Mouse (Mus musculus): ENCODE data around the gene Scarb2.

Gene Scarb2

GRCm38 (mm10) chr5:92495291-92495690 is 11.3 kb downstream of the Scarb2 start:
- no peak for DNase-seq (ENCODE audit: low read depth, low spot score)

DNA sequence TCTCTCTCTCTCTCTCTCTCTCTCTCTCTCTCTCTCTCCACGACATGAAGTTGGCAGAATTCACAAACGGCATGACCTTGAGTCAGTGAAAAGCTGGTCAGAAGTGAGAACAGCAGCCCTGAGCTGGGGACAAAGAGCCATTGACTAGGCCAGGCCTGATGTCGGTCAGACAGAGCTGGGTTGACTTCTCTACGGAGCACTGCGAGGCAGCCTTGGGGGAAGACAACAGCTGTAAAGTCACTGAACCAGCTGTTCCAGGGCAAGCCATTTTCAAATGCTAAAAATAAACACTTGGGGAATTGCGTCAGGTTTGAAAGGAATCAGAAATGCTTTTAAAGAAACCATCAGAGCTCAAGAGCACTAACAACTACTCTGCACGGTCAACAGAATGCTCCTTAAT is 13.2 kb downstream of the Scarb2 start:
- no peak for DNase-seq (ENCODE audit: low read depth, low spot score)

DNA sequence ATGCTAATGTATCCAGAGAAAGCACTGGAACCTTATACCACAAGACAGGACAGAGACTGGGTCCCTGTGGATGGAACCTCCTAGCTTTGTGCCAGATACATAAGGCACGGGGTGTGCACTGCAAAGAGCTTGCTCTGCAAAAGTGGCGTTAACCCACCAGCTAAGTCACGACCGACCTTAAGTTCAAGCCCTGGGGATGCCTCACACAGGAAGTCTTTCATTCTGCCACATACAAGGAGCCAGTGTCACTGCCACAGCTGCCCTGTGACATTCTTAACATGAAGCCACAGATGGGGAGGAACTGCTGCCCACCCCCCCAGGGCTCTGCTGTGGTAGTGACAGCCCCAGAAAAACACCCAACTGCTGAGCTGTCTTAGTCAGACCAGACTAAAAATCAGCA is 15.9 kb downstream of the Scarb2 start:
- DNase-seq (ENCODE audit: low read depth, low spot score), result peak; percentile 71

- no peak for DNase-seq (ENCODE audit: low read depth, low spot score)
Measured at GRCm38 (mm10) chr5:92490304-92490703, 16.3 kb downstream of the Scarb2 start.

- DNase-seq (ENCODE audit: low read depth, low spot score), result no peak
Measured at GRCm38 (mm10) chr5:92489503-92489902, 17.1 kb downstream of the Scarb2 start.

GRCm38 (mm10) chr5:92488961-92489360 is 17.7 kb downstream of the Scarb2 start:
- no peak for DNase-seq (ENCODE audit: low read depth, low spot score)

DNA sequence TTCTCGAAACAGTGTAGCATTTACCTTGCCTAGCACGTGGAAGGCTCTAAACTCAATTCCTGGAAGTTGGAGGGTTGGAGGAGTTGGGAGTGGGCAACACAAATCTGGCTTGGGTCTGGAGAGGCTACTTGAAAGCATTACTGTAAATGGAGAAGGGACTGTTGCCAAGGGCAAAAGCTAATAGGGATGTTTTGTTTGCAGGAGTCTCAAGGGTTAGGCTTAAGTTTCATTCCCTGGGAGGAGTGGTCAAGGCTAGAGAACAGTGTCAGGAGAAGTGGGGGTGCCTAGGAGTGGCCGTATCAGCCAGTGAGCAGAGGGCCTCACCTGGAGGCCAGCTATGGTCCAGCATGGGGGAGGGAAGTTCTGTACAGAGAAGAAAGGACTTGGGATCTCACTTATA is 18.2 kb downstream of the Scarb2 start:
- DNase-seq (ENCODE audit: low read depth, low spot score), result no peak

DNA sequence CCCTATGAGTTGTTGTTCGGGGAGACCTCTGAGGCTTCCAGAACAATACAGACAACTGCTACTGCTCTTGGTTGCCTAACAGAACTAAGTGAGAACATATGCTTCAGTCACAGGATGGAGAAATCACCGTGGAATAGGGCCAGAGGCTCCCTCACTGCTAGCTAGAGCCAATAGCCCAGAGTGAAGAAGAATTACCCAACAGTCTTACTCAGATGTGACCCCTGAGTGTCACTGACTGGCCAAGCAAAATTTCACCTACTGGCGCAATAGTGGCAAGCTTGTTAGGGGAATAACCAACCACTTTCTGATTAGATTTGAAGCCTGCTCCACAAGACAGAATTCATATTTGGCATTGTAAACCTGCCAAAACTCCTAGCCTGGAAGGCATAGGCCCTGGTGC is 19.9 kb downstream of the Scarb2 start:
- DNase-seq (ENCODE audit: low read depth, low spot score), result no peak

- DNase-seq (ENCODE audit: low read depth, low spot score), result peak; percentile 75
Measured at GRCm38 (mm10) chr5:92484880-92485279, 21.8 kb downstream of the Scarb2 start.

DNA sequence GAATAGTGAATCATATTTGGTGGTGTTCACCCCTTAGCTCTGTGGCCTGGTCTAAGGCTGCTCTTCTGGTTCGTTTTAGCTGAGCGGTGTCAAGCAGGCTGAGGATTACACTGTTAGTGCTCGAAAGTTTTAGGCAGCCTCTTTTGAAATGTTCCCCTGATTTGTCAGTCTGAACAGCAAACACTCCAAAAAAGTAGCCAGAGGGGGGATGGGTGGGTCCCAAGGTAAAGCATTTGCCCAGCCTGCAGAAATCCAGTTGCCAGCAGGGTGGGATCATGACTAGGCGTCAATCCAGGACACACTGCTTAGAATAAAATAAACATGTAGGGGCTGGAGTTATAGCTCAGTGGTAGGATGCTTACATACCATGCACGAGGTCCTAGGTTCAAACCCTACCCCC is 33.8 kb downstream of the Scarb2 start:
- DNase-seq (ENCODE audit: low read depth, low spot score), result no peak

DNA sequence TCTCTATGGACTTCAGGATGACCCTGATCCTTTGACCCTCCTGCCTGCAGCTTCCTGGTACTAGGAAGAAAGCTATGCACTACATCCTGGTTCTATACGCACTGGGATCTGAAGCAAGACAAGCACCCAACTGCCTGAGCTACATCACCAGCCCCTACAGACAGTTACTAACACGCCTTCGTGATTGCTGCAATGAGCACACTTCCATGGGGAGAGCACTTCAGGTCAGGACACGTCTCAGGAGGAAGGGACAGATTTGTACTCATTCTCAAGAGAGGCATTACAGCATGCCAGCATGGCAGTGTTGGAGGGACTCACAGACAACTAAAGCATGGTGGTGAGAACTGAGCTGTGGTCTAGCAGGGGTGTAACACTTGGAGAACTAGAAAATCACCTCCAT is 35.1 kb downstream of the Scarb2 start:
- DNase-seq (ENCODE audit: low read depth, low spot score), result no peak

GRCm38 (mm10) chr5:92469201-92470130 is 37.2 kb downstream of the Scarb2 start:
- no peak for DNase-seq (ENCODE audit: low read depth, low spot score)

DNA sequence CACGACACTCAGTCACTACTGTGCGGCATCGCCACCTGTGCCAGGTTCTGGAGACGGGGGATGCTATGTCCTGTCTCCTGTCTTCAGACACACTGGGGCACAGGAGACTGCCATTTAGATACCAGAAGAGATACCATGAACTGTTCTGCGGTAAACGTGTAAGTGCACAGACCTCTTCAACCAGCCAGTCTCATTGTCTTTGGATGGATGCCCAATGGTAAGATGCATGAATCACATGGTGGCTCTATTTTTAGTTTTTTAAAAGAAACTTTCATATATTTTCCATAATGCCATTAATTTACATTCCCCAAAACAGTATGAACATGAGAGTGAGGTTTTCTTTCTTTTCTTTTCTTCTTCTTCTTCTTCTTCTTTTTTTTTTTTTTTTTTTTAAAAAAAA is 38.4 kb downstream of the Scarb2 start:
- no peak for DNase-seq (ENCODE audit: low read depth, low spot score)

- DNase-seq (ENCODE audit: low read depth, low spot score), result no peak
Measured at GRCm38 (mm10) chr5:92467102-92467766, 39.4 kb downstream of the Scarb2 start.

- no peak for DNase-seq (ENCODE audit: low read depth, low spot score)
Measured at GRCm38 (mm10) chr5:92465511-92465910, 41.1 kb downstream of the Scarb2 start.

DNA sequence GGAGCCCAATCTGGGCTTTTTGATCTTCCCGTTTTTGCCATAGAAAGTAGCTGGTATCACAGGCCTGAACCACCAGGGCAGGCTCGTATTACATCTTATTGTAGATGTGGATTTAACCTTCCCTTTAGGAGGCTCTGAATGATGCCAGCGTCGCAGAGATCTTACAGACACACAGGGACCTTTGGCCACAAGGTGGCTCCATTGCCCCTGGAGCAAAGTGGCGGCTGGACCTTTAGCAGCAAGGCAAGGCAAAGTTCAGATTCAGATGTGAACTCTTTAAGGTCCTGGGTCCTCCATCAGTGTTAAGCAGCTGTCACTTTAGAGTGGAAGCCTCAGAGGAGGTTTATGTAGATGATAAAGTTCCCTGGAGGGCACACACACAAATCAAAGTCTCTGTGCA is 45.3 kb downstream of the Scarb2 start:
- DNase-seq (ENCODE audit: low read depth, low spot score), result peak; percentile 61

GRCm38 (mm10) chr5:92458726-92459125 is 47.9 kb downstream of the Scarb2 start:
- no peak for DNase-seq (ENCODE audit: low read depth, low spot score)

DNA sequence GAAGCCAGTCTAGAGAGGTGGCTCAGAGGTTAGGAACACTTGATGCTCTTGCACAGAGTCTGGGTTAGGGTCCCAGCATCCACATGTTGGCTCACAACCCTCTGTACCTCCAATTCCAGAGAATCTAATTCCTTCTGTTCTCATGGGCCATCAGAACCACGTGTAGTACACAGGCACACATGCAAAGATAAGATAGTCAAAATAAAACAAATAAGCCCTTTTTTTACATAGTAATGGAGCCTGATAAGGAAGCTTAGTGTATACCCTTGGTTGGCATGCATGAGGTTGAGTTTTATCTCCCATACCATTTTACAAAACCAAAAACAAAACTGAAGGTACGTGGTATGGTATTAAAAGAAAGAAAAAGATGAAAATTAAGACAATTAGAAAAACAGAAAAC is 49.2 kb downstream of the Scarb2 start:
- no peak for DNase-seq (ENCODE audit: low read depth, low spot score)

DNA sequence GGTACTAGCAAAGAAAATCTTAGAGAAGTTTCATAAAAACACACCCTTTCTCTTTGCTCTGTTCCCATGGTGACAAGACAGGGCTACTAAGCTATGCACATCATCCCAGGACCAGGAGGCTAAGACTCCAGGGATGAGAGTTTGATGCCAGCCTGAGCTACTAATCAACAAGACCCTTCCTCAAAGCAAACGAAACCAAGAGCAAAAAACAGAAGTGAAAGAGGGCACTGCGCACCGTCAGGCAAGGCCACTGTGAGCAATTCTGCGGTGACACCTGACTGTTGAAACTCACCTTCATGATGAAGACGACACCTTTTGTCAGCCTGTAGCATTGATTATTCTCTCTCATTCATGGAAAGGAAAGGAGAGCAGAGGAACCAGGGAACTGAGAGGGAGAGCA is 53.8 kb downstream of the Scarb2 start:
- no peak for DNase-seq (ENCODE audit: low read depth, low spot score)

DNA sequence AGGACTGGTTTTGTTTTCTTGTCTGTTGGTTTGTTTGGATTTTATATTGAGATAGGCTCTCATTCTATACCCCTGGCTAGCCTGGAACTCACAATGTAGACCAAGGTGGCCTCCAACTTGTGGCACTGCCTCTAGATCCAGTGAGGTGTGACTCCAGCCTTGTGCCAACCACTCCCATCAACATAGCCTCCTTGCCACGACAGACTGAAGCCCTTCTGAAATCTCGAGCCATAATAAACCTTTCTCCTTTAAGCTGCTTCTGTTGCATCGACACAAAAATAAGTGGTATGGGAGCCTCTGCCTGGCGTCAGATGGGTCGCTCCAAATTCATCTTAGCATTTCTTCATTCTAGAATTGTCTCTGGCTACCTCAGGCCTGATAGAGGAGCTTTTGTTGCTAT is 59.9 kb downstream of the Scarb2 start:
- DNase-seq (ENCODE audit: low read depth, low spot score), result no peak

- no peak for DNase-seq (ENCODE audit: low read depth, low spot score)
Measured at GRCm38 (mm10) chr5:92445016-92445415, 61.6 kb downstream of the Scarb2 start.

- DNase-seq (ENCODE audit: low read depth, low spot score), result no peak
Measured at GRCm38 (mm10) chr5:92442914-92443313, 63.7 kb downstream of the Scarb2 start.

DNA sequence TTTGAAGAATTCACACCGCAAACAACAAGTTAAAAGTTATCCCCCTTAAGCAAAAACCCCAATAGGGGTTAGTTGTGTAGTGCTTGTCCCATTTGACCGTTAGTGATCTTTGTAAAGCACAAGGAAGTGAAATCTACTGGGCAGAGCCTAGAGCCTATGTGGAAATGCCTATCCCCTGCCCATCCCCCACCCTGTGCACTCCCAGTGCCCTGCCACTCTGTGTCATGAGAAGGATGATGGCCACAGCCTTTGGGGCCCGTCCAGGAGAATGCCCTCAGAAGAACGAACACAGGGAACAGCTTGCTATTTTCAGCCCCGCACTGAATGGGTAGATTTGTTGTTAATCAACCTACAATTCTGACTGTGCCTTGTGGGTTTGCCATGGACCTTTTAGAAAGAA is 65.1 kb downstream of the Scarb2 start:
- no peak for DNase-seq (ENCODE audit: low read depth, low spot score)
